Mouse (Mus musculus) large intestine, adult 2 months (tissue): Measurements from ENCODE around the gene Srd5a1. TPM values are rescaled to one million over a fixed set of nuclear protein-coding genes. Genes with fewer than 3 reads are reported as not detected.

Source experiments
- DNase-seq: peaks from one replicate; pipeline ENCODE4 v3.0.0-alpha.2; 2012; ENCODE audit warnings: low read depth, low spot score
- WGBS: fragments of 180-500 bp; shearing (Covaris S2); methylation state at CpG from one replicate; pipeline ENCODE4 v1.1.7; 2018; 5-methylcytosine and 5-hydroxymethylcytosine counted together
- polyA plus RNA-seq: library from polyadenylated mRNA; depleted of rRNA; stranded (reverse); fragments of >200 nt; gene quantifications from 2 replicates; pipeline ENCODE4 v1.2.3, GENCODE M21; 2012

Srd5a1 gene
- polyA plus RNA-seq, 1 experiment = 9.3 TPM

- WGBS = 36% methylated on average over 8 of the region's 8 CpGs
- DNase-seq = no peak
Observed at GRCm38 (mm10) chr13:69549980-69550379, 61.3 kb downstream of the Srd5a1 start.

DNA sequence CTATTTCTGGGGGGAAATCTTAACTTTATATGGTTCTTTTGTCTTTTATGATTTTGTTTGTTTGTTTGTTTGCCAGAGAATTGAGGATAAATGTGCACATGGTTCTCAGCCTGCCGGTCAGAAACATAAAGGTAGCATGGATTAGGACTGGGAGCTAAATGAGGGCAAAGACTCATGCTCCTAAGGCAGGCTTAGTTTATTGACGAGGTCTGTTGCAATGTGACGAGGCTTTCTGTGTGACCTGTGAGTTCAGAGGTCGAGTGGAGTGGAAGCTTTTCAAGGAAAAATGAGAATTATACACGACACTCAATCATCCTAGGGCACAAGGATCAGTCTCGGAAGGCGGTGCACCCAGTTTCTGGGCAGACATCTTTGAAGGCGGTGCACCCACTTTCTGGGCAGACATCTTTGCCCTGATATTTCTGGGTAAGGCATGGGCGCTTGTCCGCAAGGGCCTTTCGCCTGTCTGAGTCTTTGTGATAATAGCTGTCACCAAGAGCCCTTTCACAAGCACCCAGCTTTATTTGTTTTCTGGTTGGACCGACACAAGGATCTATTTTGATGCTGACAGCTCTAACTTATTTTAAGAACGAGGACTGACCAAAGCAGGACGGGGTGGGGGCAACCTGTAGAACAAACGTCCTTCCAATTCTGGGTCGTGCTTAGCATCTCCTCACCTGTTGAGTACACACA lies 63.6 kb downstream of the Srd5a1 start:
- 63% methylated on average over 16 of the region's 16 CpGs for WGBS
- DNase-seq = no peak

- 26% methylated on average over 3 of the region's 3 CpGs for WGBS
- no peak for DNase-seq
Observed at GRCm38 (mm10) chr13:69545019-69545418, 66.2 kb downstream of the Srd5a1 start.

DNA sequence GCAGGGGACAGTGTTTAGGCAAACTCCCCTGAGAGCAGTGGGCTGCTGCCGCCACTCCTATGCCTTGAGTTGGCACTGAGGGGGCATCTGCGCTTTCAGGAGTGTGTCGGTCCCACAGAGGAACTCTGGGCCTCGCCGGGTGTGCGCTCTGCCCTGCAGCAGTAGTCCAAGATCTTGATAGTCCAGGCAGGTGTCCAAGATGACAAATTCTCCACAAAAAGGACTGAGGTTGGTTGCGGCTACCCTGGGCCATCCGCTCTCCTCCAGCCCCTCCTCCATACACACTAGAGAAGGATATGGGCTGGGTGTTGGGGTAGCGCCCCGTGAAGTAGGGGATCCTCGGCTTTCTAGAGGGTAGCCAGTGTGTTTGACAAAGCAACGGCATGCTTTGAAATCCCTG lies 67.6 kb downstream of the Srd5a1 start:
- DNase-seq = no peak
- WGBS = 67% methylated on average over 12 of the region's 12 CpGs

DNA sequence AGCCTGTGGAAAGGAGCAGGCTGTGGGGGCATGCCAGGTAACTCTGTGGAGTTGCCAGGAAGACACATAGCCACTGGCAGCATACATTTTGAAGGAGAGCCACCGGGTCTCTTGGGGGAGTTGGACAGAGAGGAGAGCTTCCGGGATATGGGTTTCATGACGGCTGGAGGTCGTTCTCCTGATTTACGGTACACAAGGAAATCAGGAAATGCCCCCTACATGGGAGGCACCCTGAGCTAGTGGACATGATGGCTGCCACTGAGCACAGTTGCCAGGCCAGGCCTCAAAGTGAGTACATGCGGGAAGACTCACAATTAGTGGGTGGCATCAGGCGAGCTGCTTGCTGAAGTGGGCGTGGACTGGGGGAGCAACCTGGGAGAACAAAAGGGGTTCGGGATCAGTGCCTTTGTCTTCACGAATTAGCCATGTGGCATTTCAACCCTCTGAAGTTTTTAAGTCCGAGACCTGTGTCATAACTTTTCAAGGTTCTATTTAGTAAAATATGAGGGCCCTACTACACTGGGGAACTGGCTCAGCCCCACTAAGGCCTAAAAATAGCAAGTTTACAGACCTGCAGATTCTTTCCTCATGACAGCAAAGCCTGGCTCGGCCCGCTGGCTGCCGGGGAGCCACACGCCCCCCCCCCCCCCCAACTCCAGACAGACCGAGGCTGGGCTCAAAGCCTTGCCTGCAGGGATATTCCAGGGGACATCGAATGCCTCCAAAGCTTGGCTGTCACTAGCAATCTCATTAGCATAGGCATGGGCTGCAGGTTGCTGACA lies 68.5 kb downstream of the Srd5a1 start:
- 59% methylated on average over 17 of the region's 17 CpGs for WGBS
- DNase-seq = no peak

DNA sequence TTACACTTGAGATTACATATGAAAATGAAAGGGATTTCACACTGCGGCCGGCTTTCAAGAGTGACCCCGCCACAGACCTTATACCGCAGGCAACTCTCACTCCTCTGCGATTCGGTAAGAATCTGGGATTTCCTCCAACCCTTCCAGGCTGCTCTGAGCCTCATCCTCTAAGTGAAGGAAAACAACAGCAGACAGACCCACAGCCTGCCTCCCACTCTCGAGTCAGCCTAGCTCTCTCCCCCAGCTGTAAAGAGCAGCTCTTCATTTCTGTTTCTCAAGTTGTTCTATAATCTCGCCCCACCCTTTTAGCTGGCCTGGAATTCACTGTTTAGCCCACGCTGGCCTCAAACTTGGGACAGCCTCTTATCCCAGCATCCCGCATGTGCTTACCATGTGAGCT lies 69.5 kb downstream of the Srd5a1 start:
- 25% methylated on average over 10 of the region's 10 CpGs for WGBS
- DNase-seq = no peak

DNA sequence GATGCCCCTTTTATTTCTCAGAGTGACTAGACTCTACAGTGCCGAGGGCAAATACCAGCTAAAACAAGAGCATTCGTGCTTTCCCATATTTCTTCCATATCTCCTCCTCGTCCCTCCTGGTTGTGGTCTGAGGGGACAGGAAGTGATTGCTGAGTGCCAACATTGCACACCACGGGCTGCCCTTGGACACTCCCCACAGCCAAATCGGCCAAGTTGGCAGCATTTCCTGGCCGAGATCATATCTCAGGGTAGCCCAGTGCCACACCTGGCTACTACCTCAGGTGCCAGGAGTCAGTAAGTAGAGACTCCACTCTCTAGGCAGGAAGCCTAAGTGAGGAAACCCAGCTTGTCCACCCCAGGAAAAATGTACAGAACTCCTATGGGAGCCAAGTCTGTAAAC lies 70.0 kb downstream of the Srd5a1 start:
- 12% methylated on average over 6 of the region's 6 CpGs for WGBS

DNA sequence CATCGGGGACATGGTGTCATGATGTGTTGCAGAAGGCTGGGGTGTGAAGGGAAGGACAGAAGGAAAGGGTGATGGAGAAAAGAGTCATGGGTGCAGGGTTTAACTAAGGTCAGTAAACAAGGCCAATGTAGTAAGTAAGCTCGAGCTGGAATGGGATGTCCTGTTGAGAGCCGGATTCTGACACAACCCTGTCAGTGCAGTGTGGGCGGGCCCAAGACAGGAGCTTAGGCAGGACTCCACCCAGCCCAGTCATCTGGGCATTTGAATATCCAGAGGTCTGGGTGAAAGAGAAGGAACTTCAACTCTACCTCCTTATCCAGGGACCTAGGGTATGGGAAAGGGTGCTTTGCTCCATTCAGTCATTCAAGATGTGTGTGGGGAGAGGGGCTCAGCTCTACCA lies 72.9 kb downstream of the Srd5a1 start:
- no peak for DNase-seq
- WGBS = 40% methylated on average over 4 of the region's 4 CpGs

More for the DNA sequence above, 70.0 kb downstream of the Srd5a1 start:
- DNase-seq = no peak

GRCm38 (mm10) chr13:69537366-69537765 lies 73.9 kb downstream of the Srd5a1 start:
- no peak for DNase-seq
- 85% methylated on average over 7 of the region's 7 CpGs for WGBS

DNA sequence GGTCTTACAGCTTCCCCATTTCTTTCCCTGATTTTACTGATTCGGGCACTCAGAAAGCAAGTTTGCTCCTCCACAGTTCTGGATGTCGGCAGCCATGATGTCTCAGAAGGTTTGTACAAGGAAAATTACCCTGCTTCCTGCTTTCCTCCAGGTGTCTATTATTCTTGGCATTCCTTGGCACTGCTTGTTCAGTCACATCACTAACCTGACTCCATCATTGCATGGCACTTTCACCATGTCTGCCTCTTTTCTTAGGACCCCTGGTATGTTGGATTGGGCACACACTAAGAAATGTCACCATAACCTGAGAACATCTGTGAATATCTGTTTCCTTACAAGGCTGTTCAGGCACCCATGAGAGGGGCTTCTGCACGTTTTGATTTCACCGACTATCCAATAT lies 75.2 kb downstream of the Srd5a1 start:
- no peak for DNase-seq
- 47% methylated on average over 4 of the region's 4 CpGs for WGBS

DNA sequence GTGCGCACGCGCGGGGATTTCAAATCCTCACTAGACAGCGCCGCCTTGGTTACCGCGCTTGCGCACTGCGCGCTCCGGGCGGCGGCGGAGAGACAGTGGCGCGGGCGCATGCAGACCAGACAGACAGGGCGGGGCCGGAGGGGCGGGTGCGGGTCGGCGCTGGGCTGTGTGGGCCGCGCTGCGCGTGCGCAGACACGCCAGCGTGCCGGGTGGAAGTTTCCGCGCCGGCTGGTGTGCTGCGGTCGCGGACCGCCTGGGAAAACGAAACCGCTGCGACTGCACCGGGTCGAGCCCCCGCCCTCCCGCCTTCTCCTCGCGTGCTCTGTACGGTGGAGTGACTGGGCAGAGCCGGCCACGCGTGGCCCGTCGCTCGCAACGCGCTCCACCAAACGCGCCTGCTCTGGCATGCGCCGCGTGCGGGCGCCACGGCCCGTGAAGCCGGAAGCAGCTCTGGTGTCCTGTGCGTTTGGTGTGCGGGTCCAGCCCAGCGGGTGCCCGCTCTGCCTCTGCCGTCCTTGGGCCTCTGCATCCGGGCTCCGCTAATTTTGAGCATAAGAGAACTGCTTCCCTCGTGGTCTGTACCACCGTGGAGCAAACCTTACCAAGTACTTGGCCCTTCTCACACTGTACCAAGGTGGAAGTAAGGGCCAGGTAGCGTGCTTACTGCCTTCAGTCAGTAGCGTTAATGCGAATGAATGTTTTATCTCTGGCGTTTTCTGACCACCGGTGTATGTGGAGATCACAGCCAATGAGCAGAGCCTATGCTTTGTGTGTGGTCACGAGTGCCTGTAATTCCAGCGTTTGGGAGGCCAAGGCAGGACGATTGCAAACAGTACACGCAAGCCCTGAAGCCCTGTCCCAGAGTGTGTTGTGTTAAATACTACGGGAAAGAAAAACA lies 76.3 kb downstream of the Srd5a1 start:
- peak; percentile 88 for DNase-seq
- WGBS = under 1% methylated on average over 84 of the region's 86 CpGs

GRCm38 (mm10) chr13:69534334-69534653 lies 76.9 kb downstream of the Srd5a1 start, which contains the start of gene Tent4a:
Gene Tent4a, minus strand, starts transcription at chr13:69534617.
- DNase-seq = no peak
- WGBS = 6% methylated on average over 54 of the region's 57 CpGs

DNA sequence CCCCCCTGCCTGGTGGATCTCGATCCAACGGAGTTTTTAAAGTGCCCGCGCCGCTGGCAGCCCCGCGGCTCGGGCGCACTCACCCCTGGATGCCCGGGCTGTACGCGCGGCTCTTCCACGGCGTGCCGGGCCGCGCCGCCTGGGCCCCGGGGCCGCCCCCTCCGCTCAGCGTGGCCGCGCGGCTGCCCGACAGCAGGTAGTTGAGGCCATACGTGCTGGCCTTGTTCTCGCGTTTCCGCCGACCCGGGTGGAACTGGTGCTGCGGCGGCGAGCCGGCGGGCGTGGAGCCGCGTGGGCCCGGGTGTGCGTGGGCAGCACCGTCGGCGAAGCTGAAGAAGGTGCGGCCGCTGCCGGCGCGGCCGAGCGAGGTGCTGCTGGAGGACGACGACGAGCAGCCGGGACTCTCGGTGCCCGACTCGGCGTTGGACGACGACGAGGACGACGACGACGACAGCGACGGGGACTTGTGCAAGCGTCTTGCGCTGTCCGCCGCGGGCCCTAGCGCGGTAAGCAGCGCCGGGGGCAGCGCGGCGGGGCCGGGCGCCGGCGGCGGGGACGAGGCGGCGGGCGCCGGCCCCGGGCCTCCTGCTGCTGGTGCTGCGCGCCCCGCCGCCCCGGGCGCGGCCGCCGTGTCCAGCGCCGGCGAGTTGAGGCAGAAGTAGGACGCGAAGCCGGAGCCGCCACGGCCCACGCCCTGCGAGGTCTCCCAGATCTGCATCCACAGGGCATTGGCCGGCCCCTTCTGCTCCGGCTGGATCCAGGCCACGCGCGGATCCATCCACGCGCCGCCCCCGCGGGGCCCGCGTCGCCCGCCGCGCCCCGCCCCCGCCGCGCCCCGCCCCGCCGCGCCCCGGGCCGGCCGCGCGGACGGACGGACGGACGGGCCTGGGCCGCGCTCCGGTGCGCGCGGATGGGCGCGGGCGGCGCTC lies 77.6 kb downstream of the Srd5a1 start, which contains the start of gene Nsun2:
Gene Nsun2, plus strand, starts transcription at position 342 of the 929 bp plus-strand sequence.
- 7% methylated on average over 148 of the region's 155 CpGs for WGBS
- no peak for DNase-seq

DNA sequence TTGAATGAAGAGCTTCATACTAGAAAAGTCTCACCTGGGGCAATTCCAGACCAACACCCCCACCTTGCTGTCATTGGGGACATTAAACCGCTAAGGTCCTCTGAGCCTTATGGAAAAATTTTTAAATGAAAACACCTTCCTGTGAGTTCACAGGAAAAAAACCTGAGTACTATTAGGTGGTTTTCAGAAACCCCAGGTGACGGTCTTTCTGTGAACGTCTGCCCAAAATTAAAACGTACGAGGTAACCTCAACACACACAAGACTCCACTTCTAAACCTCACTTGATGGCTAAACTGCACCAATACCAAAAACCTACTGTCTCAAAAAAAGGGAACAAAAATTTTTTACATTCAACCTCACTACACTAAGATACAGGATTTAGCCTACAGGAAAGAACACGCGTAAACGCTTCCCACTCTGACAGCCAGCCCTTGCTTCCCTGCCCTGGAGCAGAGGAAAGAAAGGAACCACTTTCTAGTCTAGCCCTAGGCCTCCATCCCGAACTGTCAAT lies 78.3 kb downstream of the Srd5a1 start:
- DNase-seq = no peak
- 2% methylated on average over 9 of the region's 9 CpGs for WGBS

- WGBS = 5% methylated on average over 14 of the region's 14 CpGs
- no peak for DNase-seq
Observed at GRCm38 (mm10) chr13:69532101-69532892, 78.9 kb downstream of the Srd5a1 start.

DNA sequence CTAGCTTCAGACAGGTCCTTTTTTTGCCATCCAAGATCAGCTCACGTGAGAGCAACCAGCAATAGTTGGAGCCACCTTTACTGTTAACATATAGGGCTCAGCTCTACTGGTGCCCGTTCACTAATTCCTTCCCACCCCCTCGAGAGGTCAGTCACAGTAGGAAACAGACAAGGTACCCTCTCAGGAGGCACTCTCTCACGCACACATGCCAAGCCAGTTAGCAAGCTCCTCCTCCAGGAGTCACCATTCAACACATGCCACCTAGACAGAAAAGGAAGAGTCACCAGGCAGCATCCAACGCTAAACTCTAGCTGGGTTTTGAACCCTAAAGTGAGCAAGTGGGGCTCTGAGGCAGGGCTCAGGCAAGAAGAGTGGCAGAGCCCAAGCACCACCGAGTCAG lies 79.8 kb downstream of the Srd5a1 start:
- no peak for DNase-seq
- 33% methylated on average over 6 of the region's 6 CpGs for WGBS

DNA sequence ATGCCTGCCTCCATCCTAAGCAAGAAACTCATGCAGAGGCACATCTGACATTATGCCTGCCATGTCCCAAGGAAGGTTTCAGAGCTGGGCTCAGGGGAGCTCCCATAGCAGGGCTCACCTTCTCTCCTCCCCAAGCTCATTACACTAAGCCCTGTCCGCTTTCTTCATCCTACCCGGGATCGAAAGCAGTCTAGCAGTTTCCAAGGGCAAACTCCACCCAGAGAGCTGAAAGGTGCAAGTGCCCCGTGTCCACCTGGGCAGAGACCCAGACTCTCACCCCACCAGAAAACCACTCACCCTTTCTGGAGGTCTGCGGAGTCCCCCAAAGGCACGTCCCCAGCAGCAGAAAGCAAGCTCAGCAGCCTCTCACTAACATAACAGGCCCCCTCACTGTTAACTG lies 80.3 kb downstream of the Srd5a1 start:
- 58% methylated on average over 6 of the region's 6 CpGs for WGBS
- DNase-seq = no peak

GRCm38 (mm10) chr13:69530156-69530555 lies 81.1 kb downstream of the Srd5a1 start:
- WGBS = 76% methylated on average over 3 of the region's 3 CpGs
- no peak for DNase-seq
